Mouse (Mus musculus) brain, embryonic 14.5 days (tissue): Measurements from ENCODE around the gene Acad11.

ENCODE experiments used
- CTCF ChIP-seq: fragments of 200-500 bp; IDR thresholded peaks from 2 replicates; pipeline ENCODE4 v1.5.1; 2012; ENCODE audit warnings: inconsistent platforms, mild to moderate bottlenecking, moderate library complexity, borderline replicate concordance; ENCODE audit not compliant: insufficient read depth, insufficient read length; ENCODE audit errors: extremely low read depth
- POLR2A ChIP-seq: fragments of 200-500 bp; IDR thresholded peaks from 2 replicates; pipeline ENCODE4 v1.6.1; 2012; ENCODE audit warnings: mild to moderate bottlenecking, inconsistent platforms, borderline replicate concordance; ENCODE audit not compliant: poor library complexity, insufficient read depth, insufficient read length, severe bottlenecking; ENCODE audit errors: extremely low read depth

- TF ChIP-seq POLR2A (no peak), CTCF (peak; percentile 76)
Measured at GRCm38 (mm10) chr9:104035261-104036015, 27.7 kb upstream of the Acad11 start.
